Mouse (Mus musculus): ENCODE results near the gene Sinhcaf.

GRCm38 (mm10) chr6:148895773-148896506, 50.3 kb downstream of the Sinhcaf start, which contains the start of gene Caprin2:
- TF ChIP-seq CTCF (conservative IDR thresholded peaks at IDR 0.05; ENCODE audit: low read length), result no peak
- no peak for TF ChIP-seq POU5F1 (IDR thresholded peaks at IDR 0.05; ENCODE audit: borderline replicate concordance, low read length)
- TF ChIP-seq NANOG (IDR thresholded peaks at IDR 0.05; ENCODE audit: borderline replicate concordance, low read length), result no peak
